Mouse (Mus musculus): ENCODE results near the gene Ccer1. TPM values are rescaled to one million over a fixed set of nuclear protein-coding genes. Genes with fewer than 3 reads are reported as not detected.
"Not testable (repeated sequence)": the region's sequence is repeated elsewhere in the genome, so short reads cannot be mapped to it uniquely, and the experiment has no call there.

The Ccer1 gene
- total and polyA plus RNA-seq, 2 experiments from 2014 or later: not detected

- TF ChIP-seq CTCF (IDR thresholded peaks at IDR 0.05): no peak
- no peak for DNase-seq (ENCODE audit: low spot score)
- no peak for ATAC-seq (ENCODE audit: low FRiP score)
- WGBS: 96% methylated on average over 1 of the region's 1 CpGs
- Histone ChIP-seq H3K4me2 (ENCODE audit: low read depth, low read length, poor library complexity, severe bottlenecking) (no peak overlapping the region), H3K36me3 (ENCODE audit: insufficient read depth, low read length) (no peaks in the 10 kb centered on the region), H3K27ac (ENCODE audit: low read depth, low read length) (no peak overlapping the region), H3K27me3 (ENCODE audit: insufficient read depth, low read length) (no peaks in the 10 kb centered on the region), H3K4me1 (ENCODE audit: insufficient read depth, low read length) (no peaks in the 10 kb centered on the region), H3K9me3 (ENCODE audit: low read length) (no peaks in the 10 kb centered on the region), H3K9ac (replicated peaks; ENCODE audit: low read length, poor library complexity, severe bottlenecking) (no peak overlapping the region), H3K4me3 (ENCODE audit: low read depth, low read length) (no peak overlapping the region)
These were observed 27.8 kb downstream of the Ccer1 start for GRCm38 (mm10) chr10:97720625-97721024.

GRCm38 (mm10) chr10:97722709-97723108, 29.9 kb downstream of the Ccer1 start:
- DNase-seq (ENCODE audit: low spot score) (no peak), ATAC-seq (ENCODE audit: low FRiP score) (no peak)
- Histone ChIP-seq H3K9ac (replicated peaks; ENCODE audit: low read length, poor library complexity, severe bottlenecking) (no peak overlapping the region), H3K27ac (ENCODE audit: low read depth, low read length) (no peak overlapping the region), H3K4me1 (ENCODE audit: insufficient read depth, low read length) (no peaks in the 10 kb centered on the region), H3K36me3 (ENCODE audit: insufficient read depth, low read length) (no peaks in the 10 kb centered on the region), H3K4me3 (ENCODE audit: low read depth, low read length) (no peak overlapping the region), H3K9me3 (ENCODE audit: low read length) (no peaks in the 10 kb centered on the region), H3K4me2 (ENCODE audit: low read depth, low read length, poor library complexity, severe bottlenecking) (no peak overlapping the region), H3K27me3 (ENCODE audit: insufficient read depth, low read length) (no peaks in the 10 kb centered on the region)
- no peak for TF ChIP-seq CTCF (IDR thresholded peaks at IDR 0.05)
- 96% methylated on average over 9 of the region's 9 CpGs for WGBS

GRCm38 (mm10) chr10:97725929-97726328, 33.1 kb downstream of the Ccer1 start:
- ATAC-seq (ENCODE audit: low FRiP score): no peak
- Histone ChIP-seq H3K4me1 (ENCODE audit: insufficient read depth, low read length) (no peaks in the 10 kb centered on the region), H3K27me3 (ENCODE audit: insufficient read depth, low read length) (no peaks in the 10 kb centered on the region), H3K4me3 (ENCODE audit: low read depth, low read length) (no peak overlapping the region), H3K9ac (replicated peaks; ENCODE audit: low read length, poor library complexity, severe bottlenecking) (no peak overlapping the region), H3K27ac (ENCODE audit: low read depth, low read length) (no peak overlapping the region), H3K36me3 (ENCODE audit: insufficient read depth, low read length) (no peaks in the 10 kb centered on the region), H3K4me2 (ENCODE audit: low read depth, low read length, poor library complexity, severe bottlenecking) (no peak overlapping the region), H3K9me3 (ENCODE audit: low read length) (no peaks in the 10 kb centered on the region)
- 64% methylated on average over 1 of the region's 1 CpGs for WGBS
- DNase-seq (ENCODE audit: low spot score): no peak
- no peak for TF ChIP-seq CTCF (IDR thresholded peaks at IDR 0.05)

GRCm38 (mm10) chr10:97726655-97727054, 33.8 kb downstream of the Ccer1 start, which contains the start of gene C030005K15Rik:
TSS of gene C030005K15Rik (minus strand) at chr10:97726755.
- not testable (repeated sequence) for ATAC-seq (ENCODE audit: low FRiP score)

More at GRCm38 (mm10) chr10:97726655-97727054, 33.8 kb downstream of the Ccer1 start, which contains the start of gene C030005K15Rik:
- H3K27ac ChIP-seq (ENCODE audit: low read depth, low read length); DNase-seq (ENCODE audit: low spot score); H3K36me3 ChIP-seq (ENCODE audit: insufficient read depth, low read length); H3K4me2 ChIP-seq (ENCODE audit: low read depth, low read length, poor library complexity, severe bottlenecking); H3K9ac ChIP-seq (replicated peaks; ENCODE audit: low read length, poor library complexity, severe bottlenecking); H3K4me3 ChIP-seq (ENCODE audit: low read depth, low read length); H3K9me3 ChIP-seq (ENCODE audit: low read length); H3K4me1 ChIP-seq (ENCODE audit: insufficient read depth, low read length); H3K27me3 ChIP-seq (ENCODE audit: insufficient read depth, low read length): not testable (repeated sequence)

Other genes with a start within 250 kb of the Ccer1 start
- gene Dcn, start 213.4 kb upstream of the Ccer1 start, total RNA-seq (2014; rRNA removed): 52.2 and 56.7 TPM in 2 replicates
- 52.2 and 57.3 TPM in 2 replicates for gene Dcn, start 213.4 kb upstream of the Ccer1 start, polyA plus RNA-seq (2015; fragmentation: Nextera tagmentation; extraction: Ambion mirVana)
- 4.9 and 5.6 TPM in 2 replicates for gene Lum, start 127.9 kb upstream of the Ccer1 start, total RNA-seq (2014; rRNA removed)
- gene Lum, start 127.9 kb upstream of the Ccer1 start, polyA plus RNA-seq (2015; fragmentation: Nextera tagmentation; extraction: Ambion mirVana): 7.8 and 8.2 TPM in 2 replicates
- not detected in 2 replicates for gene Kera, start 86.2 kb upstream of the Ccer1 start, total RNA-seq (2014; rRNA removed)
- gene Kera, start 86.2 kb upstream of the Ccer1 start, polyA plus RNA-seq (2015; fragmentation: Nextera tagmentation; extraction: Ambion mirVana): not detected in 2 replicates
- gene Epyc, start 49.0 kb upstream of the Ccer1 start, total RNA-seq (2014; rRNA removed): 0.55 and 0.57 TPM in 2 replicates
- gene Epyc, start 49.0 kb upstream of the Ccer1 start, polyA plus RNA-seq (2015; fragmentation: Nextera tagmentation; extraction: Ambion mirVana): 0.54 and 0.98 TPM in 2 replicates
- gene C030005K15Rik, start 33.7 kb downstream of the Ccer1 start, total RNA-seq (2014; rRNA removed): 0.11 TPM in 1 of 2 replicates, not detected in the other
- not detected in 2 replicates for gene C030005K15Rik, start 33.7 kb downstream of the Ccer1 start, polyA plus RNA-seq (2015; fragmentation: Nextera tagmentation; extraction: Ambion mirVana)

All from midbrain, postnatal 0 days (tissue).